Mouse (Mus musculus): ENCODE measurements around the gene Ckmt1. TPM values are rescaled to one million over a fixed set of nuclear protein-coding genes. Genes with fewer than 3 reads are reported as not detected.
"Not testable (repeated sequence)": the region's sequence is repeated elsewhere in the genome, so short reads cannot be mapped to it uniquely, and the experiment has no call there.

Gene Ckmt1
- polyA plus RNA-seq, 1 experiment from 2014 or later, result 19.6 TPM

GRCm38 (mm10) chr2:121359461-121359860 lies 1.9 kb downstream of the Ckmt1 start:
- Histone ChIP-seq H3K27me3 (replicated peaks) (peaks cover 26% of the 10 kb centered on the region), H3K36me3 (no peaks in the 10 kb centered on the region), H3K9me3 (no peaks in the 10 kb centered on the region), H3K9ac (no peak overlapping the region), H3K27ac (no peak overlapping the region), H3K4me1 (peaks cover 13% of the 10 kb centered on the region), H3K4me3 (no peak overlapping the region), H3K4me2 (replicated peaks) (0 out of 2 replicates have a peak overlapping the region, but pooled peaks have one; percentile 12)
- WGBS, result 58% methylated on average over 4 of the region's 4 CpGs
- ATAC-seq (ENCODE audit: low FRiP score, low read depth), result no peak

GRCm38 (mm10) chr2:121363656-121364055 lies 6.1 kb downstream of the Ckmt1 start:
- Histone ChIP-seq H3K9ac (no peak overlapping the region), H3K4me1 (peaks cover 2% of the 10 kb centered on the region), H3K27ac (no peak overlapping the region), H3K4me2 (replicated peaks) (no peak overlapping the region), H3K36me3 (no peaks in the 10 kb centered on the region), H3K27me3 (replicated peaks) (peaks cover 5% of the 10 kb centered on the region; the same call in 1 of the 2 replicates), H3K4me3 (no peak overlapping the region), H3K9me3 (no peaks in the 10 kb centered on the region)
- ATAC-seq (ENCODE audit: low FRiP score, low read depth), result no peak
- 84% methylated on average over 3 of the region's 3 CpGs for WGBS

- Histone ChIP-seq H3K9me3 (no peaks in the 10 kb centered on the region), H3K27me3 (replicated peaks) (no peaks in the 10 kb centered on the region), H3K4me1 (no peaks in the 10 kb centered on the region), H3K27ac (no peak overlapping the region), H3K9ac (no peak overlapping the region), H3K4me3 (no peak overlapping the region), H3K4me2 (replicated peaks) (no peak overlapping the region), H3K36me3 (no peaks in the 10 kb centered on the region)
- ATAC-seq (ENCODE audit: low FRiP score, low read depth), result no peak
- 93% methylated on average over 2 of the region's 2 CpGs for WGBS
These were observed 11.3 kb downstream of the Ckmt1 start for GRCm38 (mm10) chr2:121368831-121369230.

- no peak for ATAC-seq (ENCODE audit: low FRiP score, low read depth)
- Histone ChIP-seq H3K27ac (no peak overlapping the region), H3K9ac (no peak overlapping the region), H3K4me3 (no peak overlapping the region), H3K36me3 (no peaks in the 10 kb centered on the region), H3K4me2 (replicated peaks) (no peak overlapping the region), H3K9me3 (no peaks in the 10 kb centered on the region), H3K4me1 (no peaks in the 10 kb centered on the region), H3K27me3 (replicated peaks) (no peaks in the 10 kb centered on the region)
- 89% methylated on average over 5 of the region's 5 CpGs for WGBS
These were observed 13.4 kb downstream of the Ckmt1 start for GRCm38 (mm10) chr2:121370921-121371320.

- Histone ChIP-seq H3K4me2 (replicated peaks) (no peak overlapping the region), H3K9me3 (no peaks in the 10 kb centered on the region), H3K4me1 (no peaks in the 10 kb centered on the region), H3K27ac (no peak overlapping the region), H3K9ac (no peak overlapping the region), H3K27me3 (replicated peaks) (no peaks in the 10 kb centered on the region), H3K36me3 (no peaks in the 10 kb centered on the region), H3K4me3 (no peak overlapping the region)
- 70% methylated on average over 3 of the region's 3 CpGs for whole genome bisulfite sequencing
- ATAC-seq (ENCODE audit: low FRiP score, low read depth), result no peak
These were observed 14.8 kb downstream of the Ckmt1 start for GRCm38 (mm10) chr2:121372266-121372665.

GRCm38 (mm10) chr2:121374766-121375165 lies 17.3 kb downstream of the Ckmt1 start:
- Histone ChIP-seq H3K4me3 (no peak overlapping the region), H3K27ac (no peak overlapping the region), H3K9me3 (no peaks in the 10 kb centered on the region), H3K27me3 (replicated peaks) (no peaks in the 10 kb centered on the region), H3K36me3 (no peaks in the 10 kb centered on the region), H3K9ac (no peak overlapping the region), H3K4me1 (no peaks in the 10 kb centered on the region), H3K4me2 (replicated peaks) (no peak overlapping the region)
- 65% methylated on average over 2 of the region's 2 CpGs for WGBS
- no peak for ATAC-seq (ENCODE audit: low FRiP score, low read depth)

GRCm38 (mm10) chr2:121386961-121387575 lies 29.6 kb downstream of the Ckmt1 start, which contains the start of gene Strc:
TSS of gene Strc (minus strand) at chr2:121387168.
- WGBS, result 97% methylated on average over 17 of the region's 17 CpGs
- H3K4me2 ChIP-seq (replicated peaks); H3K36me3 ChIP-seq; H3K4me3 ChIP-seq; ATAC-seq (ENCODE audit: low FRiP score, low read depth); H3K27me3 ChIP-seq (replicated peaks); H3K9ac ChIP-seq; H3K9me3 ChIP-seq; H3K27ac ChIP-seq; H3K4me1 ChIP-seq: not testable (repeated sequence)

GRCm38 (mm10) chr2:121396624-121397023 lies 39.1 kb downstream of the Ckmt1 start:
- H3K36me3 ChIP-seq, result no peaks in the 10 kb centered on the region
- WGBS, result 14% methylated on average over 8 of the region's 8 CpGs
- no peaks in the 10 kb centered on the region for H3K27me3 ChIP-seq (replicated peaks)
- no peak overlapping the region for H3K4me2 ChIP-seq (replicated peaks)
- no peak overlapping the region for H3K27ac ChIP-seq
- H3K9me3 ChIP-seq, result no peaks in the 10 kb centered on the region
- H3K4me1 ChIP-seq, result no peaks in the 10 kb centered on the region
- no peak overlapping the region for H3K4me3 ChIP-seq
- no peak overlapping the region for H3K9ac ChIP-seq
- no peak for ATAC-seq (ENCODE audit: low FRiP score, low read depth)

GRCm38 (mm10) chr2:121403296-121403695 lies 45.8 kb downstream of the Ckmt1 start:
- Histone ChIP-seq H3K36me3 (no peaks in the 10 kb centered on the region), H3K9ac (no peak overlapping the region), H3K27me3 (replicated peaks) (no peaks in the 10 kb centered on the region), H3K4me2 (replicated peaks) (no peak overlapping the region), H3K4me1 (no peaks in the 10 kb centered on the region), H3K9me3 (no peaks in the 10 kb centered on the region), H3K4me3 (no peak overlapping the region), H3K27ac (no peak overlapping the region)
- no peak for ATAC-seq (ENCODE audit: low FRiP score, low read depth)

- Histone ChIP-seq H3K4me1 (no peaks in the 10 kb centered on the region), H3K9me3 (no peaks in the 10 kb centered on the region), H3K4me2 (replicated peaks) (no peak overlapping the region), H3K9ac (no peak overlapping the region), H3K27ac (no peak overlapping the region), H3K27me3 (replicated peaks) (no peaks in the 10 kb centered on the region), H3K4me3 (no peak overlapping the region), H3K36me3 (no peaks in the 10 kb centered on the region)
- 31% methylated on average over 4 of the region's 4 CpGs for WGBS
- ATAC-seq (ENCODE audit: low FRiP score, low read depth), result no peak
These were observed 50.6 kb downstream of the Ckmt1 start for GRCm38 (mm10) chr2:121408160-121408559.

GRCm38 (mm10) chr2:121412843-121413386 lies 55.4 kb downstream of the Ckmt1 start:
- 12% methylated on average over 4 of the region's 4 CpGs for WGBS
- H3K4me3 ChIP-seq, result peak overlapping the region; percentile 97
- H3K27me3 ChIP-seq (replicated peaks), result no peaks in the 10 kb centered on the region
- H3K4me2 ChIP-seq (replicated peaks), result peak overlapping the region; percentile 71
- H3K9me3 ChIP-seq, result no peaks in the 10 kb centered on the region
- peak overlapping the region; percentile 92 for H3K27ac ChIP-seq
- ATAC-seq (ENCODE audit: low FRiP score, low read depth), result no peak
- H3K4me1 ChIP-seq, result peaks cover 22% of the 10 kb centered on the region
- peak overlapping the region; percentile 98 for H3K9ac ChIP-seq
- H3K36me3 ChIP-seq, result peaks cover 9% of the 10 kb centered on the region; the same call in 1 of the 2 replicates

Data from neural tube, embryonic 12.5 days (tissue).